Mouse (Mus musculus): ENCODE data around the gene Dab1. TPM values are rescaled to one million over a fixed set of nuclear protein-coding genes. Genes with fewer than 3 reads are reported as not detected.

Gene Dab1
- polyA plus RNA-seq, 1 experiment from 2014 or later = 106 TPM

- Histone ChIP-seq H3K4me3 (ENCODE audit: low read depth, low read length) (no peak overlapping the region), H3K4me1 (ENCODE audit: control insufficient read depth, insufficient read depth, low read length) (peaks cover 21% of the 10 kb centered on the region), H3K27me3 (replicated peaks; ENCODE audit: control insufficient read depth, insufficient read depth, low read length) (no peaks in the 10 kb centered on the region), H3K27ac (ENCODE audit: low read depth, low read length) (no peak overlapping the region), H3K9ac (ENCODE audit: low read length) (no peak overlapping the region), H3K4me2 (ENCODE audit: low read length) (no peak overlapping the region), H3K9me3 (replicated peaks; ENCODE audit: control insufficient read depth, low read length) (no peaks in the 10 kb centered on the region), H3K36me3 (ENCODE audit: control insufficient read depth, insufficient read depth, low read length) (no peaks in the 10 kb centered on the region)
- DNase-seq (ENCODE audit: low spot score) = no peak
- WGBS = 82% methylated on average over 4 of the region's 4 CpGs
- ATAC-seq = no peak
These were observed 882.1 kb downstream of the Dab1 start for GRCm38 (mm10) chr4:104501245-104501644.

GRCm38 (mm10) chr4:104504916-104505315 lies 885.8 kb downstream of the Dab1 start:
- H3K36me3 ChIP-seq (ENCODE audit: control insufficient read depth, insufficient read depth, low read length) = no peaks in the 10 kb centered on the region
- H3K27ac ChIP-seq (ENCODE audit: low read depth, low read length) = no peak overlapping the region
- no peak overlapping the region for H3K9ac ChIP-seq (ENCODE audit: low read length)
- H3K4me2 ChIP-seq (ENCODE audit: low read length) = no peak overlapping the region
- H3K27me3 ChIP-seq (replicated peaks; ENCODE audit: control insufficient read depth, insufficient read depth, low read length) = no peaks in the 10 kb centered on the region
- H3K9me3 ChIP-seq (replicated peaks; ENCODE audit: control insufficient read depth, low read length) = no peaks in the 10 kb centered on the region
- DNase-seq (ENCODE audit: low spot score) = no peak
- peaks cover 31% of the 10 kb centered on the region for H3K4me1 ChIP-seq (ENCODE audit: control insufficient read depth, insufficient read depth, low read length)
- H3K4me3 ChIP-seq (ENCODE audit: low read depth, low read length) = no peak overlapping the region
- ATAC-seq = no peak

- ATAC-seq (0 out of 2 replicates have a peak, but pooled peaks have one; percentile 36), DNase-seq (ENCODE audit: low spot score) (peak; percentile 48)
- Histone ChIP-seq H3K27me3 (replicated peaks; ENCODE audit: control insufficient read depth, insufficient read depth, low read length) (no peaks in the 10 kb centered on the region), H3K36me3 (ENCODE audit: control insufficient read depth, insufficient read depth, low read length) (no peaks in the 10 kb centered on the region), H3K4me3 (ENCODE audit: low read depth, low read length) (no peak overlapping the region), H3K9ac (ENCODE audit: low read length) (no peak overlapping the region), H3K4me1 (ENCODE audit: control insufficient read depth, insufficient read depth, low read length) (peaks cover 19% of the 10 kb centered on the region), H3K27ac (ENCODE audit: low read depth, low read length) (no peak overlapping the region), H3K4me2 (ENCODE audit: low read length) (no peak overlapping the region), H3K9me3 (replicated peaks; ENCODE audit: control insufficient read depth, low read length) (no peaks in the 10 kb centered on the region)
- 40% methylated on average over 5 of the region's 5 CpGs for WGBS
These were observed 890.2 kb downstream of the Dab1 start for GRCm38 (mm10) chr4:104509230-104509985.

- Histone ChIP-seq H3K36me3 (ENCODE audit: control insufficient read depth, insufficient read depth, low read length) (no peaks in the 10 kb centered on the region), H3K27me3 (replicated peaks; ENCODE audit: control insufficient read depth, insufficient read depth, low read length) (no peaks in the 10 kb centered on the region), H3K9ac (ENCODE audit: low read length) (no peak overlapping the region), H3K27ac (ENCODE audit: low read depth, low read length) (no peak overlapping the region), H3K4me2 (ENCODE audit: low read length) (no peak overlapping the region), H3K4me3 (ENCODE audit: low read depth, low read length) (no peak overlapping the region), H3K9me3 (replicated peaks; ENCODE audit: control insufficient read depth, low read length) (no peaks in the 10 kb centered on the region), H3K4me1 (ENCODE audit: control insufficient read depth, insufficient read depth, low read length) (peaks cover 14% of the 10 kb centered on the region)
- 92% methylated on average over 6 of the region's 6 CpGs for WGBS
- ATAC-seq (no peak), DNase-seq (ENCODE audit: low spot score) (no peak)
These were observed 892.7 kb downstream of the Dab1 start for GRCm38 (mm10) chr4:104511855-104512254.

- H3K9ac ChIP-seq (ENCODE audit: low read length) = no peak overlapping the region
- no peaks in the 10 kb centered on the region for H3K9me3 ChIP-seq (replicated peaks; ENCODE audit: control insufficient read depth, low read length)
- no peak overlapping the region for H3K4me2 ChIP-seq (ENCODE audit: low read length)
- no peaks in the 10 kb centered on the region for H3K27me3 ChIP-seq (replicated peaks; ENCODE audit: control insufficient read depth, insufficient read depth, low read length)
- no peak overlapping the region for H3K4me3 ChIP-seq (ENCODE audit: low read depth, low read length)
- no peak overlapping the region for H3K27ac ChIP-seq (ENCODE audit: low read depth, low read length)
- DNase-seq (ENCODE audit: low spot score) (no peak), ATAC-seq (no peak)
- H3K4me1 ChIP-seq (ENCODE audit: control insufficient read depth, insufficient read depth, low read length) = peaks cover 14% of the 10 kb centered on the region
- H3K36me3 ChIP-seq (ENCODE audit: control insufficient read depth, insufficient read depth, low read length) = no peaks in the 10 kb centered on the region
- 82% methylated on average over 8 of the region's 8 CpGs for WGBS
These were observed 893.4 kb downstream of the Dab1 start for GRCm38 (mm10) chr4:104512513-104512912.

- Histone ChIP-seq H3K36me3 (ENCODE audit: control insufficient read depth, insufficient read depth, low read length) (no peaks in the 10 kb centered on the region), H3K4me3 (ENCODE audit: low read depth, low read length) (no peak overlapping the region), H3K9me3 (replicated peaks; ENCODE audit: control insufficient read depth, low read length) (no peaks in the 10 kb centered on the region), H3K27ac (ENCODE audit: low read depth, low read length) (no peak overlapping the region), H3K4me2 (ENCODE audit: low read length) (no peak overlapping the region), H3K9ac (ENCODE audit: low read length) (no peak overlapping the region), H3K4me1 (ENCODE audit: control insufficient read depth, insufficient read depth, low read length) (peaks cover 11% of the 10 kb centered on the region), H3K27me3 (replicated peaks; ENCODE audit: control insufficient read depth, insufficient read depth, low read length) (no peaks in the 10 kb centered on the region)
- 31% methylated on average over 7 of the region's 7 CpGs for WGBS
- no peak for DNase-seq (ENCODE audit: low spot score)
- ATAC-seq = no peak
These were observed 894.5 kb downstream of the Dab1 start for GRCm38 (mm10) chr4:104513622-104514021.

- no peaks in the 10 kb centered on the region for H3K27me3 ChIP-seq (replicated peaks; ENCODE audit: control insufficient read depth, insufficient read depth, low read length)
- ATAC-seq = peak; percentile 70
- H3K9me3 ChIP-seq (replicated peaks; ENCODE audit: control insufficient read depth, low read length) = no peaks in the 10 kb centered on the region
- H3K9ac ChIP-seq (ENCODE audit: low read length) = no peak overlapping the region
- H3K4me3 ChIP-seq (ENCODE audit: low read depth, low read length) = no peak overlapping the region
- H3K4me1 ChIP-seq (ENCODE audit: control insufficient read depth, insufficient read depth, low read length) = peaks cover 3% of the 10 kb centered on the region
- peak; percentile 63 for DNase-seq (ENCODE audit: low spot score)
- 2% methylated on average over 10 of the region's 10 CpGs for WGBS
- no peaks in the 10 kb centered on the region for H3K36me3 ChIP-seq (ENCODE audit: control insufficient read depth, insufficient read depth, low read length)
- H3K4me2 ChIP-seq (ENCODE audit: low read length) = peak overlapping the region; percentile 23; the same call in 1 of the 2 replicates
- H3K27ac ChIP-seq (ENCODE audit: low read depth, low read length) = no peak overlapping the region
These were observed 895.4 kb downstream of the Dab1 start for GRCm38 (mm10) chr4:104514568-104515000.

GRCm38 (mm10) chr4:104515681-104516080 lies 896.5 kb downstream of the Dab1 start:
- Histone ChIP-seq H3K4me3 (ENCODE audit: low read depth, low read length) (no peak overlapping the region), H3K4me1 (ENCODE audit: control insufficient read depth, insufficient read depth, low read length) (no peaks in the 10 kb centered on the region; the same call in 1 of the 2 replicates), H3K4me2 (ENCODE audit: low read length) (no peak overlapping the region), H3K9ac (ENCODE audit: low read length) (no peak overlapping the region), H3K9me3 (replicated peaks; ENCODE audit: control insufficient read depth, low read length) (no peaks in the 10 kb centered on the region), H3K27me3 (replicated peaks; ENCODE audit: control insufficient read depth, insufficient read depth, low read length) (no peaks in the 10 kb centered on the region), H3K27ac (ENCODE audit: low read depth, low read length) (no peak overlapping the region), H3K36me3 (ENCODE audit: control insufficient read depth, insufficient read depth, low read length) (no peaks in the 10 kb centered on the region)
- WGBS = 30% methylated on average over 5 of the region's 5 CpGs
- ATAC-seq (no peak), DNase-seq (ENCODE audit: low spot score) (no peak)

- no peaks in the 10 kb centered on the region for H3K36me3 ChIP-seq (ENCODE audit: control insufficient read depth, insufficient read depth, low read length)
- ATAC-seq = no peak
- WGBS = 16% methylated on average over 8 of the region's 8 CpGs
- H3K4me1 ChIP-seq (ENCODE audit: control insufficient read depth, insufficient read depth, low read length) = peaks cover 11% of the 10 kb centered on the region
- no peak overlapping the region for H3K27ac ChIP-seq (ENCODE audit: low read depth, low read length)
- H3K27me3 ChIP-seq (replicated peaks; ENCODE audit: control insufficient read depth, insufficient read depth, low read length) = no peaks in the 10 kb centered on the region
- no peaks in the 10 kb centered on the region for H3K9me3 ChIP-seq (replicated peaks; ENCODE audit: control insufficient read depth, low read length)
- DNase-seq (ENCODE audit: low spot score) = no peak
- no peak overlapping the region for H3K4me3 ChIP-seq (ENCODE audit: low read depth, low read length)
- no peak overlapping the region for H3K4me2 ChIP-seq (ENCODE audit: low read length)
- H3K9ac ChIP-seq (ENCODE audit: low read length) = no peak overlapping the region
These were observed 903.2 kb downstream of the Dab1 start for GRCm38 (mm10) chr4:104522324-104522723.
